Mouse (Mus musculus): ENCODE measurements around the gene Tmem161a.
A peak's percentile ranks its signal among the peaks of the same experiment; 100 is the strongest.

Gene Tmem161a

DNA sequence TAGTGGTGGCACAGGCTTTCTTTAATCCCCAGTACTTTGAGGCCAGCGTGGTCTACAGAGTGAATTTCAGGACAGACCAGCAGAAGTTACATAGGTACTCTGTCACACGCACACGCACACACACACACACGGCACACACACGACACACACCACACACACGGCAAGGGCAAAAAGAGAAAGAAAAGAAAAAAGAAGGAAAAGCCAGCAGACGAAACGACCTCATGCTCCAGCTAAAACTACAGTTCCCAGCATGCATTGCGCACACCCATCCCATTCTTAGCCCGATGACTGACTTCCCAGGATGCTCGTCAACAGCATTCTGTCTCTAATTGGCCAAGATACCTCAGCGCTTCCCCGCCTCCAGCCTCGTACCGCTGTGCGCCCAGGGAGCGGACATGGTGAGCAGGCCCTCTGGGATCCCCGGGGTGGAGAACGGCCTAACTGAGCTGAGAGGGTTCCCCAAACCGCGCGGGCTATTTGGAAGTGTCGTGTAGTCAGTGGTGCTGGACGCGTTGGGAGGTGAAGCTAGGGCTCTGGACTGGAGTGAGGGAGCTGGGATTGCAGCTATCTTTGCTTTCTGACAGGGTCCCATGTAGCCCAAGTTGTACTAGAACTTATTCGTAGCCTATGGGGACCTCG is at the start of gene Tmem161a:
TSS of gene Tmem161a (plus strand) at position 314 of the 639 bp plus-strand sequence.
- peak; percentile 90 for DNase-seq

GRCm38 (mm10) chr8:70122863-70123262 is 49.3 kb upstream of the Tmem161a start:
- no peak for DNase-seq

DNA sequence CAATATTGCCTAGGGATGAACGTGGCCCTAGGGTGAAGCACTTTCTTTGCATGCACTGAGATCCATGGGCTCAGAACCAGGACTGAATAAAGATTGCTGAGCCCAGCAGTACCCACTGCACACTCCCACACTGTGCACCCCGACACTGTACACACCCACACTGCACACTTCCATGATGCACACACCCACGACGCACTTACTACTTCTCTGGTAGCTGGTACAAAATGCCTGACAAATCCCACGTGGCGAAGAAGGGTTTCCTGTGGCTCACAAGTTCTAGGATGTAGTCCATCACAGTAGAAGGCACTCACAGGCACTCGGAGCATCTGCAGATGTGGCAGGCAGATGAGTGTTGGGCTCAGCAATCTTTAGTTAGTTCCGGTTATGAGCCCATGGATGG is 47.2 kb upstream of the Tmem161a start:
- no peak for DNase-seq

GRCm38 (mm10) chr8:70128435-70128834 is 43.7 kb upstream of the Tmem161a start:
- DNase-seq = no peak

DNA sequence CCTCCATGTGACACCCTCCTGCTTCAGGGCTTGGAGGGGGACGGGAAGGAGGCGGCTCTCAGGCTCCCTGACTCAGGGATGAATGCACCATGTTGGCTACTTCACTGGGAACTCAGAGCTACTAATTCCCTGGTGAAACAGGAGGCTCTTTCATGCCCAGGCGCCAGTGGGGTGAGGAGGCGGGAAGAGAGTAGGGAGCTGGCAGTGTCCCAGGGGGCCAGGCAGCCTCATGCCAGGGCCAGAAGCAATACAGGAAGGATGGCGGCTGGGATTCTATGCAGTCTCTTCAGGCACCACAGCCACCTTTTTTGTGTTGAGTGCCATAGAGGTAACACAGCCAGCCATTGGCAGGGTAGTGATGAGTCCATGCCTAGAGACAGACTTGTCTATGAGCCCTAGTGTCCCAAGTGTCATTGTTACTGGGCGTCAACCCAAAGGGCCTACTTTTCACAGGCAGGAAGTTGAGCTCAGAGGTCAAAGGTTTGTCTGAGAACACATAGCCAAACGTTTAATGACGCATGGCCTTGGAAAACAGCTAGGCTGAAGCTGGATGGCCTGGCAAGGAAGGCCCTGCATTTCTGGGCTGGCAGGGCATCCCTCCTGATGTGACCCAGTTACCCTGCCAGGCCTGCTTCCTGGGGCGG is 42.7 kb upstream of the Tmem161a start:
- DNase-seq = peak; percentile 66

GRCm38 (mm10) chr8:70130066-70130465 is 42.1 kb upstream of the Tmem161a start:
- no peak for DNase-seq

DNA sequence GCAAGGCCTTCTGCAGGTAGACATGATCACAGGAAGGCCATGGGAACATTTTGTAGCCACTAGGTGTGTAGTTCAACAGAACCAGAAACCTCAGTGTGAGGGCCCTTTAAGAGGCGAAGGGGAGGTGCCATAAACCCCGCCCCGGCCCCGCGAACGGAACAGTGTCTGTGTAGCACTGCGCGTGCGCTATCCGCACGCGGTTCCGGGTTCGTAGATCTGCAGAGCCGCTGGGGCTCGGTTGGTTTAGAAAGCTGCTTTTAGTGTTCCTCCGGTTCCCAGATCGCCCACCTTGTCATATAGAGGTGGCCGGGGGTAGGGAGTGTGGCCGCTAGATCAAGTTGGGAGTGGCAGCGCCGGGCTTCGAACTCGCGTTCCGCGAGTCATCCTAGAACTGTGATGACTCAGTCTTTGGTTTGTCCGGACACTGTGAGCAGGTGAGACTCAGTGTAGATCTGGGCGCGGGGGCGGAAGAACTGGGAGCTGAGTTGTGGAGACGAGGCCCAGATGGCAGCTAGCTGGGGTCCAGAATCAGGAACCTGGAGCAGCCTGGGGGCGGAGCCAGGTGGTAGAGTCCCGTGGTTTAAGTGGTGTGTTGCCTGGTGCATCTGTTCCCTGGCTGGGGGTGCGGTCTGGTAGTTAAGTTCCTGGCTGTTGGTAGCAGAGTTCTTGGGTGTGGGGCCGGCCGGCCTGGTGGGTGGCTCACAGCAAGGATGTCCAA is 40.8 kb upstream of the Tmem161a start, which contains the start of gene Nr2c2ap:
TSS of gene Nr2c2ap (plus strand) at position 168 of the 718 bp plus-strand sequence.
- DNase-seq = peak; percentile 79

DNA sequence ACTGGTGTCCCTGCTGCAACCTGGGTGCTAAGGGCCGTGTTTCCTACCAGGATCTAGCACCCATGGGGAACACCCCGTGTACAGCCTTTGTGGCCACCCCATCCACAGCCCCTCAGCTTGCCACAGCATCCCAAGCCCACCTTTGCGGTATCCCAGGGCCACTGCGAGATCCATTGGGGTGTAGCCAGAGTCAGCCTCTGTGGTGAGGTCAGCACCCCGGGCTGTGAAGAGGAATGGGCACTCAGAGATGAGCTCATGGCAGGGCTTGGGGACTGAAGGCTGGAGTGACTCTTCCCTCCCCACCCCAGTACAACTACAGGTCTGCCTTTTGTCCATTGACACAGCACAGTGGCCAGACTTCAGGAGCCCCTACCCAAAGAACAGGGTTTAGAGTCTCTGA is 38.1 kb upstream of the Tmem161a start:
- DNase-seq = no peak

DNA sequence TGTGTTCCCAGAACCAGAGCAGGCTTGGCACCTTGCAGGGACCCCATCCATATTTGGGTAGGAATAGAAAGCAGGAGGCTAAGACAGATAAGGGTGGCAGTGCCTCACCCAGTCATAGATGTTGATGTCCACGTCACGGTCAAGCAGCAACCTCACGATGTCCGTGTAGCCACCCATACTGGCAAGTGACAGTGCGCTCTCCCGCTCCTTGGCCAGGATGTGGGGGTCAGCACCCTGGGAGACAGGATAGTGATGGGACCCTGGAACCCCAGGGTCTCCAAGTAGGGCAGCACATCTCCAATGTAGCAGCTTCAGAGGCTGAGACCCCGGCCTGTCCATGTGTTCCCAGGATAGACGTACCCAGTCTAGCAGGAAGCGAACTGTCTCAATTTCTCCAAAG is 37.2 kb upstream of the Tmem161a start:
- no peak for DNase-seq

DNA sequence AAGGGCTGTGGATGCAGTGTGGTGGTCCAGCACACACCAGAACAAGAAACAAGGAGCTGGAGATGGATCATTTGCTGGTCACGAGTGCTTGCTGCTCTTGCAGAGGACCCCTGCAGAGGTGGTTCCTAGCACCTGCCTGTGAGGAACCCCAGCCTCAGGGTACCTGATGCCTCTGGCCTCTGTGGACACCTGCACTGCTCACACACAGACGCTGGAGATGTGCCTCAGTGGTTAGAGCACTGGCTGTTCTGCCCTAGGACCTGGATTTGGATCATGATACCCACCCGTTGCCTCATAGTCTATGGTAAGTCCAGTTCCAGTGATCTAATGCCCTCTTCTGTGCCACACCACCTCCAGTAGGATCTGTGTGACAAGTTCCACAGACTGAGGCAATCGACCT is 35.6 kb upstream of the Tmem161a start:
- DNase-seq = no peak

DNA sequence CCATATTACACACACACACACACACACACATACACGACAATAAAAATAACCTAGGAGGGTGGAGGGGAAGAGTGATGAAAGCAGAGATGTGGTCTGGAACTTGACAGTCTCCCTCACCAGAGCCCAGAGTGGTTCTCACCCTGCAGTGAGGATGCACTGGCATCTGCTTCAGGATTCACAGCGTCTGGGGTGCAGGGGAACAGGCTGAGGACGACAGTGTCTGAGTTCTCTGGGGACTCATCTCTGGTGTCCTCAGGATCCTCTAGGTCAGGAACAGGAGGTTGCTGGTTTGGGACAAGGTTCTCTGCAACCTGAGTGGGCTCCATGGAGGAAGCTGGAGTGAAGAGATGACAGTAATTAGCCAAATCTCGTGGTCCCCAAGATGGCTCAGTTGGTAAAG is 34.3 kb upstream of the Tmem161a start:
- DNase-seq = no peak

GRCm38 (mm10) chr8:70139026-70139857 is 32.9 kb upstream of the Tmem161a start, which contains the start of the genes Rfxank, Borcs8 and Mef2b:
Gene Rfxank, minus strand, starts transcription at chr8:70139154.
Gene Borcs8, plus strand, starts transcription at chr8:70139499.
Gene Mef2b, plus strand, starts transcription at chr8:70139711.
- DNase-seq = peak; percentile 98

DNA sequence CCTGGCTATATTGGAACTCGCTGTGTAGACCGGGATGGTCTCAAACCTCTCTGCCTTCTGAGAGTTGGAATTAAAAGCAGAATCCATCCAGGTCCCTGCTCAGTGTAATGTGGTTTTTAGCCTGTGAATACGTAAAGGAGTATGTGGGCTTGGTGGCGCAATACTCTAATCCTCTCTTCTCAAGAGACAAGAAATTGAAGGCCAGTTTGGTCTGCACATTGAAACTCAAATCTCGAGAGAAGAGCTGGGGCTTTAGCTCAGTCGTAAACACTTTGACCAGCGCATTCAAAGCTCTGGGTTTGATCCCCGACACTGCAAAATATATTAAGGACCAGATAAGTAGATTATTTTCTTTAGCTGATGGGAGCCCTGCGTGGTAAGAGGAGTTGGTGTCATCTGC is 32.2 kb upstream of the Tmem161a start:
- DNase-seq = no peak

DNA sequence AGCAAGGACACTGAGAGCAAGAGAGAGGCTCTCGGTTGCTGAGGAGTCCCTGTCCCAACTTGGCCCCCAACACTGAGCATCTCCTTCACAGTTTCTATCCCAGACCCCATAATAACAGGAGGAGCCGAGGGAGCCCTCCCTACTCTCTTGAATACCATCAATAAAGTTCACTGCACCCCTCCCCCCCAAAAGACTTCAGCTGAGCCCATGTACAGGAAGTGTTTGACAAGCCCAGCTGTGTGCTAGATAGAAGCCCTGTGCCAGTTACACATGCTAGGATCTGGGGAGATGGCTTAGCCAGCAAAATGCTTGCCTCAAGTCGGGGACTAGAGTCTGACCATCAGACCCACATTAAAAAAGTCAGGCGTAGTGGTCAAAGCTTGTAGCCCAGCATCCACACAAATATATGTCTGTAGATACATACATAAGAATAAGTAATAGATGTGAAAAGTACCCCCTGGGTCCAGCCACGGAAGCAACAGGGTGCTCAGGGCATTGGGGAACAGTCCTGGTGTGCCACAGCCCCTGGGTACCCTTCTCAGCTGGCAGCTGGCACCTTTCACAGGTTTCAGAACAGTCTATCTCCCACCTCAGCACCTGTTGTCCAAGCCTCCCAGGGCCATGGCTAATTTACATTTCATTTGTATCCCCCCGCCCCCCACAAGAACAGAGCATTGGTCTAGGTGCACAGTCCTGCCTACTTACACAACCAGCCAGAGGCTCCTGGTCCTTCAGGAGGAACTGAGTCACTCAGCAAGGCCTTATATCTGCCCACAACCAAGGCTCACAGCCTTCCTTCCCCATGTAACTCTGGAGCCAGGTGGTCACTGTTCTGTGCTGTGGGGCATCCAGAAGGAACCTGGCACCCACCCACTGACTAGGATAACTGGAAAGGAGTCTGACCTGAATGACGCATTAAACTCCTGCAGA is 24.2 kb upstream of the Tmem161a start:
- DNase-seq = no peak

GRCm38 (mm10) chr8:70150158-70150557 is 22.0 kb upstream of the Tmem161a start:
- DNase-seq = no peak

GRCm38 (mm10) chr8:70152537-70153257 is 19.5 kb upstream of the Tmem161a start:
- DNase-seq = peak; percentile 61

GRCm38 (mm10) chr8:70157240-70157800 is 14.8 kb upstream of the Tmem161a start:
- no peak for DNase-seq

DNA sequence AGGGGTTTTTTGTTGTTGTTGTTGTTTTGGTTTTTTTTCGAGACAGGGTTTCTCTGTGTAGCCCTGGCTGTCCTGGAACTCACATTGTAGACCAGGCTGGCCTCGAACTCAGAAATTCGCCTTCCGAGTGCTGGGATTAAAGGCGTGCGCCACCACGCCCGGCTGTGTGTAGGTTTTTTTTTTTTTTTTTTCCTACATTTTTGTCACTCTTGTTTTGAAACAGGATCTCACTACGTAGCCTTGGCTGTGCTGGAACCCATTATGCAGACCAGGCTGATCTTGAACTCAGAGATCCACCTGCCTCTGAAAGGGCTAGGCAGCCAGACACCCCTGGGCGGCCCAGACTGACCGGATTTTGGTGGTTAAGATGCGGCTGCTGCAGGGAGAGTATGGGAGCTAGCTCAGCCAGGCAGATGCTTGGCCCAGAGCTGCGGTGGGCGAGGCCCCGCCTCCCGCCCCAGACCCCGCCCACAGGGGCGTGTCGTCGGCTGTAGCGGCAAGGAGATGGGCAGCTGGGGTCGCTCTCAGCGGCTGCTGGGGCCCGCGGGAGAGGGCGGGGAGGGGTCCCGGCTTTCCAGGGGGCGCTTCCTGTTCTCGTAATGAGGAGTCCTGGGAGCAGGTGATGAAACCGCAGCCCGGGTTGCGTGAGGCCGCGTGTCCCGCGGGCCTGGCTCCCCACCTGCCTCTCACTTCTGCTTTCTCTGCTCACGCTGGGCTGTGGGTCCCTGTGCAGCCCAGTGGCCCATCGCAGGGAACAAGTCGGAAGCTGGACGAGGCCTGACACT is 13.9 kb upstream of the Tmem161a start:
- DNase-seq = peak; percentile 79

GRCm38 (mm10) chr8:70159211-70159610 is 12.9 kb upstream of the Tmem161a start:
- no peak for DNase-seq

DNA sequence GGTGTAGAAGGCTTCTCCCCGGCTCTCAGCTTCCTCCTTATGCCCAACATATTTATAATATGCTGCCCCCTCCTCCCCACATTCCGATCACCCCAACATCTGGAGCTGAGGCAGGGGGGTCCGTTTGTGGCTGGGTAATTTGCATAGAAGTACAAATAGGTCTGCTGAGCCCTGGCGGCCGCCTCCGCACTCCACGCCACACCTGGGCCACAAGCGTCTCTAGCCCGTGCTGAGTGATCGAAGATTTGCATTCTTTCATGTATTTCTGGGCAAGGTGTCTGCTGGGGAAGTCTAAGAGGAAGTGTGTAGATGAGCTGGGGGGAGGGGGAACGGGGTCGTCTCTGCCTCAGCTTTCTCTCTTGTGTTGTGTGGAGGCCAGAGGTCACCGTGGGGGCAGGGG is 12.1 kb upstream of the Tmem161a start:
- no peak for DNase-seq

All from right cerebral cortex, postnatal 25 days (tissue).